Mouse (Mus musculus) heart, adult 11 months (tissue): Measurements from ENCODE around the gene Gal3st2c.

Experiments
- DNase-seq: peaks from one replicate; pipeline ENCODE4 v3.0.0; 2022

Gal3st2c gene

DNA sequence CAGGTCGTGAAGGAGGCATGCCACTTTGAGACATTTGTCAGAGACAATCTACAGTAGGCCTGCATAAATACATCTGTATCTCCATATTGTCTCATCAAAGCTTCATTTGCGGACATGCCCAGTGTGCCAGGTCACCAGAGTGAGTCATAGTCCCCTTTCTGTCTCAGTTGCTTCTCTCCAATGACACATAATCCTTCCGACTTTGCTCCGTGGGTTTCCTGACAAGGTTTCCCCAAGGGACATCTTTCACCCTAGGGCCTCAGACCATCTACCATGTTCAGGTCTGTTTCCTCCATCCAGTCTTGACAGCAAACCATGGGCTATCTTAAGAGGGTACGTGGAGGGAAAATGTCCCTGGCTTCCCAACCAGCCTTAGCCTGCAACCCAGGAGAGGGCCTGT is 60.8 kb downstream of the Gal3st2c start:
- DNase-seq = peak; percentile 62

DNA sequence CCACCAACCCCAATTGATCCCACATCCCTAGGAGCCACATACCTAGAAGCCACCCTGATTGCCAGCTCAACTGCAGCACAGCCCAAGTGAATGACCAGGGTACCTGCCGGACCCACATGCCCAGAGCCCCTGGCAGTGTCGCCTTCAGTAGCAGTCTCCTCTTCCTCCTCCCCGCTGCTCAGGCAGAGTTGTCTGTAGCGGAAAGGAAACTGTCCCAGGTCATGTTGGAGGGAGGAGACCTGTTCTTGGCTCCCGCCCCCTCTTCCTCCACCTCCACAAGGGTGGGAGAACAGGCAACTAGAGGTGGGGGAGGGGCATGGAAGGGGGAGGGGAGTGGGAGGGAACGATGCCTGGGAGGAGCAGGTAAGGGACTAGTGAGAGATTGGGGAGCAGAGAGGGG is 62.1 kb downstream of the Gal3st2c start, which contains the start of gene Pdcd1:
Pdcd1 (minus strand) TSS at position 181 of the 400 bp plus-strand sequence.
- DNase-seq = peak; percentile 87

DNA sequence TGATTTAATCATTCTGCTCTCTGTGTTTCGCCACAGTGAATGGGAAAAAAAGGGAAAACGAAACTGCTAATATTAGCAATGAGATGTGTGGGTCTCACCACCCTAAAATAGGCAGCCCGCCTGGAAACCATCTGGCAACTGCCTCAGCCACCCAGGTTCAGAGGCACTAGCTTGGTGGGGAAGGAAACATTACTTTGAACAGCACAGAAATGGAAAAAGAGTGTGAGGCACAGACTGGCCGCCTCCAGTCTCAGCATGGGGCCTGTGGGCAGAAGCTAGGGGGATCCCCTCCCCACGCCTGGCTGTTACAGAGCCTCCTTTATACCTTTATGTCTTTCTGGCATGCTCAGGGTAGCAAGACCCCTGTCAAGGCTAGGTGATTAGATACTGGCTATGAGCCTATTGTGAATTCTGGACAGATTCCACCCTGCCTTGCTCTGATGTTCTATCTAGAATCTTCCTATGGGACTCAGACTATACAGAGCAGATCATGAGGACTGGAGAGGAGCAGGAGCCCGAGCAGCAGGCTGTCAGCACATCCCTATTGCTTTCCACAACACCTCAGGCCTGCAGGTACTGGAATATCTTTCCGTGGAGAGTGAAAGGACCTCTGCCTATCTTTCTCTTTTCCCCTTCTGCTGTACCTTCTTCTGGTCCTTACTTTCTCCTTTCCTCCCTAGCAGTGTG is 63.4 kb downstream of the Gal3st2c start:
- DNase-seq = peak; percentile 95

DNA sequence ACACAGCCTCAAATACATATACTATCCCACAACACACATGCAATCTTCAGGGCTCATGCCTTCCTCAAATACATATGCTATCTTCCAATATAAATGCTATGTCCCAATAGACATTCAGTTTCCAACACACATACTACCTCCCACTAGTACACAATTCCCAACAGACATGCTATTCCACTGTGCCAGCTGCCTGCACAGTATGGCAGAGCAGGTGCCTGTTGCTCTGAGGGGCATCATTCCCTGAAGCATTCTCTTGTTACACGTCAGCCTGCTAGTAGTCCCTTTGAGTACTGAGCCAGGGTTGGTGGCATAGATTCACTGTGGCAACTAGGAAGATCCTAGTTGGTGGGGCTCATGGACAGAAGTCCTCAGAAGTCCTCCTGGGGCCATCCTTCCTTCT is 64.2 kb downstream of the Gal3st2c start:
- no peak for DNase-seq

DNA sequence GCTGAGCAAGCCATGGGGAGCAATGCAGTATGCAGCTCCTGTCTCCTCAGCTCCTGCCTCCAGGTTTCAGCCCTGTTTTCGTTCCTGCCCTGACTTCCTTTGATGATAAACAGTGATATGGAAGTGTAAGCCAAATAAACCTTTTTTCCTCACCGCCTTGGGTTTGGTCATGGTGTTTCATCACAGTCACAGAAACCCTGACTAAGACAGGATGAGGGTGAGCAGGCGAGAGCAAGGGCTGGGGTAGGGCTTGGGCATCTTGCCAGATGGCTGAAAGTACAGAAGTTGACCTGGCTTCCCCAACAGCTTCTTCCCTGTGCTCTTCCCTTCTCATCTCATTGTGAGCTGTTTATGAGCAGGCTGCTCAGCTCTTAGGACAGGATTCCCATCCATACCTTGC is 65.7 kb downstream of the Gal3st2c start:
- peak; percentile 81 for DNase-seq

DNA sequence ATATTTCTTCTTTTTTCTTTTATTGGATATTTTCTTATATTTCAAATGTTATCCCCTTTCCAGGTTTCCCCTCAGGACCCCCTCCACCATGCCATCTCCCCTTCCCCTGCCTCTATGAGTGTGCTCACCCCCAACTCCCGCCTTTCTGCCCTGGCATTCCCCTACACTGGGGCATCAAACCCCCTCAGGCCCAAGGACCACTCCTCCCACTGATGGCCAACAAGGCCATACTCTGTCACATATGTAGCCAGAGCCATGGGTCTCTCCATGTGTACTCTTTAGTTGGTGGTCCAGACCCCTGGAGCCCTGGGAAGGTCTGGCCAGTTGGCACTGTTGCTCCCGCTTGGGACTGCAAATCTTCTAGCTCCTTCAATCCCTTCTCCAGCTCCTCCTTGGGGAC is 67.1 kb downstream of the Gal3st2c start:
- DNase-seq = peak; percentile 56

DNA sequence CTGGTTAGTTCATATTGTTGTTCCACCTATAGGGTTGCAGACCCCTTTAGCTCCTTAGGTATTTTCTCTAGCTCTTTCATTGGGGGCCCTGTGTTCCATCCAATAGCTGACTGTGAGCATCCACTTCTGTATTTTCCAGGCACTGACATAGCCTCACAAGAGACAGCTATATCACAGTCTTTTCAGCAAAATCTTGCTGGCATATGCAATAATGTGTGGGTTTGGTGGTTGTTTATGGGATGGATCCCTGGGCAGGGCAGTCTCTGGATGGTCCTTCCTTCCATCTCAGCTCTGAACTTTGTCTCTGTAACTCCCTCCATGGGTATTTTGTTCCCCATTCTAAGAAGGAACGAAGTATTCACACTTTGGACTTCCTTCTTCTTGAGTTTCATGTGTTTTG is 68.0 kb downstream of the Gal3st2c start:
- peak; percentile 95 for DNase-seq
